Mouse (Mus musculus) embryonic facial prominence, embryonic 10.5 days (tissue): ENCODE measurements at regions not wholly inside any gene's neighbourhood (a gene's known extent, or its start where the extent isn't known, plus 50 kb on each side); places are given as distances from the start of the nearest gene placed in this dataset.

Experiments
- DNase-seq: peaks from one replicate; pipeline ENCODE4 v3.0.0-alpha.2; 2017; ENCODE audit warnings: low spot score
- H3K27ac ChIP-seq: fragments of 300-500 bp; sonication (generic); replicated peaks from 2 replicates; pipeline ENCODE4 v1.5.1; 2016; ENCODE audit warnings: mild to moderate bottlenecking
- H3K27me3 ChIP-seq: fragments of 300-500 bp; sonication (generic); replicated peaks from 2 replicates; pipeline ENCODE4 v1.6.1; 2016; ENCODE audit warnings: low read depth, mild to moderate bottlenecking; ENCODE audit not compliant: poor library complexity, severe bottlenecking
- H3K36me3 ChIP-seq: fragments of 300-500 bp; sonication (generic); replicated peaks from 2 replicates; pipeline ENCODE4 v1.6.1; 2016; ENCODE audit warnings: mild to moderate bottlenecking, moderate library complexity
- H3K4me1 ChIP-seq: fragments of 300-500 bp; sonication (generic); 2 replicates; pipeline ENCODE4 v1.6.1; 2016
- H3K4me3 ChIP-seq: fragments of 300-500 bp; sonication (generic); 2 replicates; pipeline ENCODE4 v1.5.1; 2016; ENCODE audit warnings: mild to moderate bottlenecking, moderate library complexity
- H3K9me3 ChIP-seq: fragments of 300-500 bp; sonication (generic); 2 replicates; pipeline ENCODE4 v1.6.1; 2016; ENCODE audit warnings: mild to moderate bottlenecking
- whole genome bisulfite sequencing: fragments of 180-500 bp; shearing (Covaris S2); methylation state at CpG from one replicate; pipeline ENCODE4 v1.1.7; 2016; 5-methylcytosine and 5-hydroxymethylcytosine counted together

DNA sequence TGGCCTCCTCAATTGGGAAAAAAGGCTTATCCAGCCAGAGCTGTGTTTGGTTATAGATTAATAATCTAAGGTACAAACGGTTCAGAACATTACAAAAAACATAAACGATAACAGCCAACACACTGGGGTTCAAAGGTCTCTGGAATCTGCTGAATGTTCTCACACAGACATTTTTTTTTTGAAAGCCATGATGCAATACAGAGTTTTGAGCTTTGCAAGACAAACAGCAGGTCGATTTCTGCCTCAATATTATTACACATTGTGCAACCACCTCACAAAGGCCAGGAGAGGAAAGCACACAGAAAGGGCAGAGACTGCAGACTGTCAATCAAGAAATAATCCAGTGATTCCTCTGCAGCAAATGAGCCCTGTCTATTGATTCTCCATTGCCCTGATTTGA, 235.9 kb upstream of the Sall1 start:
- peaks cover 2% of the 10 kb centered on the region; the same call in 1 of the 2 replicates for H3K27me3 ChIP-seq
- no peak overlapping the region for H3K4me3 ChIP-seq
- no peak overlapping the region for H3K27ac ChIP-seq
- no peaks in the 10 kb centered on the region for H3K36me3 ChIP-seq
- no peaks in the 10 kb centered on the region for H3K4me1 ChIP-seq
- no peak for DNase-seq
- 84% methylated on average over 3 of the region's 3 CpGs for WGBS
- no peaks in the 10 kb centered on the region for H3K9me3 ChIP-seq

- no peak for DNase-seq
- no peaks in the 10 kb centered on the region for H3K9me3 ChIP-seq
- H3K4me3 ChIP-seq = no peak overlapping the region
- peaks cover 9% of the 10 kb centered on the region; the same call in 1 of the 2 replicates for H3K27me3 ChIP-seq
- no peak overlapping the region for H3K27ac ChIP-seq
- 87% methylated on average over 6 of the region's 6 CpGs for WGBS
- no peaks in the 10 kb centered on the region for H3K36me3 ChIP-seq
- no peaks in the 10 kb centered on the region for H3K4me1 ChIP-seq
Measured at GRCm38 (mm10) chr8:89279142-89279541, 235.2 kb upstream of the Sall1 start.

DNA sequence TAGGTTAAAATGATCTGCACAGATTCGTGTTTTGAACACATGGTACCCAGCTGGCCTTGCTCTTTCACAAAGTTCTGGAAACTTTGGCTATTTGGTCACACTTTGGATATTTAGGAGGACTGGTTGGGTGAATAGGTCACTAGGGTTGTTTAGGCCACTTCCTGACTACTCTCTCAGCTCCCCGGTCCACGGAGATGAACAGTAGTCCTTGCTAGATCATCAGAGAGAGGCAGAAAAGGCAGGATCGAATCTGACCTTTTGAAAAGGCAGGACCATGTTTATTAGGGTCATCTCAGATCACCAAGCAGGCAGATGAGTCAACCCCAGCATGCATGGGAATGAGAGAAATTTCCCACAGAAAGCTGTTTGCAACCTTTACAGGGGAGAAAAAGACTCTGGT, 229.3 kb upstream of the Sall1 start:
- Histone ChIP-seq H3K27ac (no peak overlapping the region), H3K36me3 (no peaks in the 10 kb centered on the region), H3K27me3 (peaks cover 51% of the 10 kb centered on the region), H3K4me3 (no peak overlapping the region), H3K4me1 (peaks cover 24% of the 10 kb centered on the region), H3K9me3 (0 out of 2 replicates have a peak, but pooled peaks cover 2% of the 10 kb centered on the region)
- DNase-seq = no peak
- 44% methylated on average over 4 of the region's 4 CpGs for WGBS

- WGBS = under 1% methylated on average over 28 of the region's 28 CpGs
- Histone ChIP-seq H3K4me1 (peaks cover 24% of the 10 kb centered on the region), H3K27me3 (peaks cover 51% of the 10 kb centered on the region), H3K27ac (peak overlapping the region; percentile 78), H3K36me3 (no peaks in the 10 kb centered on the region), H3K4me3 (peak overlapping the region; percentile 56), H3K9me3 (0 out of 2 replicates have a peak, but pooled peaks cover 2% of the 10 kb centered on the region)
- DNase-seq = peak; percentile 56
Measured at GRCm38 (mm10) chr8:89272381-89272815, 228.4 kb upstream of the Sall1 start.

- DNase-seq = peak; percentile 38
- Histone ChIP-seq H3K27ac (peak overlapping the region; percentile 78), H3K9me3 (0 out of 2 replicates have a peak, but pooled peaks cover 2% of the 10 kb centered on the region), H3K36me3 (no peaks in the 10 kb centered on the region), H3K27me3 (peaks cover 51% of the 10 kb centered on the region), H3K4me3 (peak overlapping the region; percentile 56), H3K4me1 (peaks cover 24% of the 10 kb centered on the region)
- 3% methylated on average over 22 of the region's 22 CpGs for WGBS
Measured at GRCm38 (mm10) chr8:89271381-89272355, 227.7 kb upstream of the Sall1 start.

DNA sequence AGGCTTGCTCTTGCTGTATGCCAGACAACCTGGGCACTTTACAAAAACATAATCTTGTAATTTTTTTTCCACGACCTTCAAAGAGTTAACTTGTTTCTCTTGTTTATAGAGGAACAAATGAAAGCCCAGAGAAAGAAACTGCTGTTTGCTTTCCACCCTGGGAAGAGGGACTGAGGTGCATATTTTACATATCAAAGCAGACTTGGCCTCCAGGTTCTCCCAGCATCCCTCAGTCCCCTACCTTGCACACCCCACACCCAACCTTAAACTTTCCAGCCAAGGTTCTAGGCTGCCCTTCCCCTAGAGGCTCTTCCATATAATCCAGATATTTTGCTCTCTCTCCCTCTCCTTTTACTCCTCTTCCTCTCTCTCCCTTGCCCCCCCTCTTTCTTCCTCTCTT, 226.0 kb upstream of the Sall1 start:
- DNase-seq = no peak
- Histone ChIP-seq H3K4me3 (no peak overlapping the region), H3K27me3 (peaks cover 50% of the 10 kb centered on the region), H3K36me3 (no peaks in the 10 kb centered on the region), H3K27ac (no peak overlapping the region), H3K4me1 (peaks cover 24% of the 10 kb centered on the region), H3K9me3 (peaks cover 8% of the 10 kb centered on the region)
- WGBS = 16% methylated on average over 1 of the region's 1 CpGs

DNA sequence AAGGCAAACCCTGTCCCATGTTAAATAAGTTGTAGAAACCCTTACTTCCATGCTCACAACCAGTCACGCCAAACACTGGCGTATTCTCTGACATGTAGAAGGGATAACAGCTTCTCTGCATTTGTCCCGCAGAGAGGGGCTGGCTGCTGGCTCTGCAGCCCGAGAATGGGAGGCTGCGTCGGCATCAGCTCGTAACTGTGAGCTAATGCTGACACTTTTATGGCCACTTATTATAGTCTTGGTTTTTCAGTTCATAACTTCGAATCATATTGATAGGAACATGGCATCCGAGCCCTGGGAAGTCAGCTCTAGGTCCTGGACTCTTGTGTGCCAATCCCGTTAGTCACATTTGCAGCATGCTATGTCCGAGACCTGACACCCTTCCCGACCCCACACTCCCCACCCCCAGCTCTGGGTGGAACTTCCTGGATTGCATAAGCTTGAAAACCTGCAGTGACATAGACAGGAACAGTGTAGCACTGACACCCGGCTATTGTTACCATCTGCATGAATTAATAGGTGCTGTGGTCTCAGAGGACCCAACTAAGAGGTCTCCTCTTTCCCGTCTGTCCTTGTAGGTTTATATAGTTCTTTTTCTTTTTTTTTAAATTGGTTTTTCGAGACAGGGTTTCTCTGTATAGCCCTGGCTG, 217.3 kb upstream of the Sall1 start:
- no peaks in the 10 kb centered on the region for H3K36me3 ChIP-seq
- no peak overlapping the region for H3K4me3 ChIP-seq
- DNase-seq = no peak
- no peaks in the 10 kb centered on the region for H3K4me1 ChIP-seq
- H3K9me3 ChIP-seq = peaks cover 7% of the 10 kb centered on the region
- H3K27me3 ChIP-seq = no peaks in the 10 kb centered on the region; the same call in 1 of the 2 replicates
- WGBS = 82% methylated on average over 15 of the region's 15 CpGs
- H3K27ac ChIP-seq = no peak overlapping the region

DNA sequence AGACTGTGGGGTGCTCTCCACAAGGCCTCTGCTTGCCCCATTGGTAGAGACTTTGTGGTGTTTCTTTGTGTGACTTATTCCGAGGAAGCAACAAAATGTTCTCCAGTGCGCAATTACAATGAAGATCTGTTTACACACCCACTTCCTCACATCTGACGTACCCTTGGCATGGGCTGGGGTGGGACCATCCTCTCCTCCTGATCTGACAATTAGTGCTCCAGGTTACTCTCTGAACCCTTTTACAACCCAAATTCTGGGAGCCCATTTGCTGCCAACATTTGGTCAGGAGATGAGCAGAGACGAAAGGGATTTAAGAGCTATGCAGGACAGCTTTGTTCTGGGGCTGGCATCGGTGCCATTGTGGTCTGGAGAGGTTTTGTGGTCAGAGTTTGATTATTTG, 215.9 kb upstream of the Sall1 start:
- no peak overlapping the region for H3K27ac ChIP-seq
- H3K4me1 ChIP-seq = no peaks in the 10 kb centered on the region
- 0 out of 2 replicates have a peak, but pooled peaks cover under 1% of the 10 kb centered on the region for H3K9me3 ChIP-seq
- no peak for DNase-seq
- H3K4me3 ChIP-seq = no peak overlapping the region
- no peaks in the 10 kb centered on the region for H3K36me3 ChIP-seq
- 83% methylated on average over 5 of the region's 5 CpGs for WGBS
- no peaks in the 10 kb centered on the region; the same call in 1 of the 2 replicates for H3K27me3 ChIP-seq

DNA sequence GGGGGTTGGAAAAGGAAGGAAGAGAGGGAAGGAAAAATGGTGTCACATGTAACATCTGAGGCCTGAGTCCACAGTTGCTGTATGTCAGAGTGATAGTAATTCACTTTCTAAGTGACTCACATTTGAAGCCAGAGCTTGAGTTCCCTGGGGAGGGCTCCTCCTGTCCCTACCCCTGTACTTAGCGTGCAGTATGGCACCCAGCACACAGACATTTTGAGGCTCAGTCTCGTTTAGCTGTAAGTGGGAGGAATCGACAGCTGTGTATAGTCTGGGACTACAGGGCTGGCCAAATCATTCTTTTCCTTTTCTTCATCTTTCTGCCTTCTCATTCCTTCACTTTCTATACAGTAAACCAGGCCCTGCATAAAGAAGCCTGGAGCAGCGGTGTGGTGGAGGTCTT, 202.4 kb upstream of the Sall1 start:
- H3K9me3 ChIP-seq = no peaks in the 10 kb centered on the region
- WGBS = 88% methylated on average over 4 of the region's 4 CpGs
- peaks cover 69% of the 10 kb centered on the region for H3K27me3 ChIP-seq
- H3K4me1 ChIP-seq = peaks cover 15% of the 10 kb centered on the region
- H3K27ac ChIP-seq = no peak overlapping the region
- DNase-seq = no peak
- no peaks in the 10 kb centered on the region for H3K36me3 ChIP-seq
- H3K4me3 ChIP-seq = no peak overlapping the region

DNA sequence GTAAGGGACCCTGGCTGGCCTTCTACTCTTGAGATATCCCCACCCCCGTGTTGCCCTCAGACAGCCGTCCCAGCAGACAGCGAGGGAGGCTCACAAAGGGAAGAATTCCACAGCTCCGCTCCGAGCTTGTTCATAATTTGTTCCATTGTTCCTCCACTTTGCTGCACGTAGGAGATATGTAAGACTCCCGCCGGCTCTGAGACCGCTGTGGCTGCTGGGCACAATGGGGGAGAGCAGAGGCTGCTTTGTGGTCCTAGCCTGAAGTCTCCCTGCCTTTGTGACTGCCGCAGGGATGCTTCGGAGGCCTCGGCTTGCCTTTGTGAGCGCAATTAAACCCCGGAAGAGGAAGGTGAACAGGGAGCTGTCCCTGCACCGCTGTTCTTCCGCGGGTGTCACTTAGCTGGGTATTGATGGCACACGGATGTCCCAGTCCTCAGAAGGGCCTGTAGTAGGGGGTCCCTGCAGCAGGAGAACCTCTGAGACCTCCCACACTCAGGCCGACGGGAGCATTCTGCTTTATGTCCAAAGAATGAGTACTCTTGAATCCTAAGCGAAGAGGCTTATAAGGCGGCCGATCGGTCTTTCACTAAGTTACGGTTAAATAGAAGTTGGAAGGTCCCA, 201.3 kb upstream of the Sall1 start:
- 20% methylated on average over 25 of the region's 25 CpGs for WGBS
- DNase-seq = peak; percentile 61
- Histone ChIP-seq H3K9me3 (no peaks in the 10 kb centered on the region), H3K27me3 (peaks cover 76% of the 10 kb centered on the region), H3K4me3 (peak overlapping the region; percentile 43), H3K4me1 (peaks cover 15% of the 10 kb centered on the region), H3K27ac (peak overlapping the region; percentile 80), H3K36me3 (no peaks in the 10 kb centered on the region)

- DNase-seq = no peak
- H3K27ac ChIP-seq = no peak overlapping the region
- no peak overlapping the region for H3K4me3 ChIP-seq
- no peaks in the 10 kb centered on the region for H3K36me3 ChIP-seq
- H3K27me3 ChIP-seq = peaks cover 53% of the 10 kb centered on the region
- H3K4me1 ChIP-seq = peaks cover 15% of the 10 kb centered on the region
- H3K9me3 ChIP-seq = no peaks in the 10 kb centered on the region
- WGBS = 47% methylated on average over 5 of the region's 5 CpGs
Measured at GRCm38 (mm10) chr8:89241686-89242085, 197.7 kb upstream of the Sall1 start.

DNA sequence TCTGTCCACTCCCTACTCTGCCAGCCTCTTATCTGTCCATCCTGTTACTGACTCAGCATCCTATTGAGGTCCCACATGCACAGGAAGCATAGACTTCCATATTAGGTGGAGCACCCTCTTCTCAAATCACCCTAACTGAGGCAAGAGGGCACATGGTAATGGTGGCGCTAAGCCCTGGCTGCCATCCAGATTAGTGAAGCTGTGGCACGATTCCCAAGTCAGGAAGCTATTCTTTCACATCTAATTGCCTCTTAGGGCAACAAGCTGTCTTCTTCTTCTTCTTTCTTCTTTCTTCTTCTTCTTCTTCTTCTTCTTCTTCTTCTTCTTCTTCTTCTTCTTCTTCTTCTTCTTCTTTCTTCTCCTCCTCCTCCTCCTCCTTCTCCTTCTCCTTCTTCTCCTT, 195.7 kb upstream of the Sall1 start:
- H3K4me1 ChIP-seq = peaks cover 6% of the 10 kb centered on the region; the same call in 1 of the 2 replicates
- H3K27ac ChIP-seq = no peak overlapping the region
- DNase-seq = no peak
- H3K9me3 ChIP-seq = no peaks in the 10 kb centered on the region
- no peaks in the 10 kb centered on the region for H3K36me3 ChIP-seq
- H3K27me3 ChIP-seq = peaks cover 32% of the 10 kb centered on the region
- WGBS = 90% methylated on average over 2 of the region's 2 CpGs
- H3K4me3 ChIP-seq = no peak overlapping the region
